Mouse (Mus musculus): ENCODE measurements at regions not wholly inside any gene's neighbourhood (a gene's known extent, or its start where the extent isn't known, plus 50 kb on each side); places are given as distances from the start of the nearest gene placed in this dataset.
A peak's percentile ranks its signal among the peaks of the same experiment; 100 is the strongest.
"Not testable (repeated sequence)": the region's sequence is repeated elsewhere in the genome, so short reads cannot be mapped to it uniquely, and the experiment has no call there.

DNA sequence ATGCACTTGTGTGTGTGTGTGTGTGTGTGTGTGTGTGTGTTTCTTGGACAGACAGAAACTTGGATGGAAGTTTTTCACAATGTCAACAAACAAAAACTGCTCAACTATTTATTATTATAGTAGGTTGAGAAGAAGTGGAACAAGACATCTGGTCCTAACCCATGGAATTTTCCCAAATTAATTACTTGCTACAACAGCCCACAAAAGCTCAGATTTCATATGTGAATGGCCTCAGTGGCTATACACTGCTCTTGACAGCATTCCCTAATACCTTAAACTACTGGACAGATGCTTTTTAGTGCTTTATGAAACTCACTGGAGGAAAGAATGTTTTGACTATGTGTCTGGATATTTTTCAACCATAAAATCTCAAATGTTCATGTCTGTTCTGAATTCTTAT is 2009.5 kb upstream of the Pcdh17 start:
- Histone ChIP-seq H3K27me3 (ENCODE audit: control insufficient read depth, insufficient read depth, low read length) (no peaks in the 10 kb centered on the region), H3K36me3 (ENCODE audit: control insufficient read depth, insufficient read depth, low read length) (no peaks in the 10 kb centered on the region), H3K9ac (ENCODE audit: low read depth, low read length, severe bottlenecking) (no peak overlapping the region), H3K4me2 (replicated peaks; ENCODE audit: low read depth, low read length, severe bottlenecking) (no peak overlapping the region), H3K9me3 (ENCODE audit: control insufficient read depth, low read length) (no peaks in the 10 kb centered on the region), H3K4me3 (replicated peaks; ENCODE audit: low read length) (no peak overlapping the region), H3K4me1 (ENCODE audit: control insufficient read depth, insufficient read depth, low read length) (no peaks in the 10 kb centered on the region), H3K27ac (replicated peaks; ENCODE audit: low read depth, low read length) (no peak overlapping the region)
- no peak for TF ChIP-seq POLR2A (IDR thresholded peaks at IDR 0.05; ENCODE audit: borderline replicate concordance, extremely low read depth, insufficient read depth, insufficient read length)
- 0 out of 2 replicates have a peak, but pooled peaks have one; percentile 67 for ATAC-seq (ENCODE audit: low FRiP score, low read depth)
- peak; percentile 37 for DNase-seq (ENCODE audit: low spot score)

DNA sequence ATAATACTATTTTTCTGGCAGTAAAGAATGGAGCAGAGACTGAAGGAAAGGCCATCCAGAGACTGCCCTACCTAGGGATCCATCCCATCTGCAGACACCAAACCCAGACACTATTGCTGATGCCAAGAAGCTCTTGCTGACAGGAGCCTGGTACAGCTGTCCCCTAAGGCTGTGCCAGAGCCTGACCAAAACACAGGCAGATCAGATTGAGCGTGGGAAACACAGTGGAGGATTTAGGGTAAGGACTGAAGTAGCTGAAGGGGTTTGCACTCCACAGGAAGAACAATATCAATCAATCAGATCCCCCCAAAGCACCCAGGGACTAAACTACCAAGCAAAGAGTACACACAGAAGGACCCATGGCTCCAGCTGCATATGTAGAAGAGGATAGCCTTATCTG is 1994.5 kb upstream of the Pcdh17 start:
- ATAC-seq (ENCODE audit: low FRiP score, low read depth); DNase-seq (ENCODE audit: low spot score): not testable (repeated sequence)
- WGBS, result 53% methylated on average over 1 of the region's 1 CpGs

DNA sequence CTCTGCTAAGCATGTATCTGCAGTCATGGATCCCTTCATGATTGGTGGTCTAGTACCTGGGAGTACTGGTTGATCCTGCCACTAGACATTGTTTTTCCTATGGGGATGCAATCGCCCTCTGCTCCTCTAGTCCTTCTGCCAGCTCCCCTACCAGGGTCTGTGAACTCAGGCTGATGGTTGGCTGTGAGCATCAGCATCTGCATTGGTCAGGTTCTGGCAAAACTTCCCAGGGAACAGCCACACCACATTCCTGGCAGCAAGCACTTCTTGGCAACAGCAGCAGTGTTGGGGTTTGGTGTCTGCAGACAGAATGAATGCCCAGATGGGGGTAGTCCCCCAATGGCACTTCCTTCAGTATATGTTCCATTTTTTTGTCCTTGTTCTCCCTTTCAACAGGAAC is 1989.9 kb upstream of the Pcdh17 start:
- ATAC-seq (ENCODE audit: low FRiP score, low read depth) (no peak), DNase-seq (ENCODE audit: low spot score) (no peak)
- no peak overlapping the region for H3K4me3 ChIP-seq (replicated peaks; ENCODE audit: low read length)
- no peaks in the 10 kb centered on the region for H3K9me3 ChIP-seq (ENCODE audit: control insufficient read depth, low read length)
- H3K27ac ChIP-seq (replicated peaks; ENCODE audit: low read depth, low read length), result no peak overlapping the region
- no peaks in the 10 kb centered on the region for H3K4me1 ChIP-seq (ENCODE audit: control insufficient read depth, insufficient read depth, low read length)
- TF ChIP-seq POLR2A (IDR thresholded peaks at IDR 0.05; ENCODE audit: borderline replicate concordance, extremely low read depth, insufficient read depth, insufficient read length), result no peak
- H3K9ac ChIP-seq (ENCODE audit: low read depth, low read length, severe bottlenecking), result no peak overlapping the region
- no peaks in the 10 kb centered on the region for H3K36me3 ChIP-seq (ENCODE audit: control insufficient read depth, insufficient read depth, low read length)
- no peaks in the 10 kb centered on the region for H3K27me3 ChIP-seq (ENCODE audit: control insufficient read depth, insufficient read depth, low read length)
- no peak overlapping the region for H3K4me2 ChIP-seq (replicated peaks; ENCODE audit: low read depth, low read length, severe bottlenecking)
- WGBS, result 59% methylated on average over 1 of the region's 1 CpGs

More for the DNA sequence above, 1994.5 kb upstream of the Pcdh17 start:
- not testable (repeated sequence) for H3K36me3 ChIP-seq (ENCODE audit: control insufficient read depth, insufficient read depth, low read length); H3K4me1 ChIP-seq (ENCODE audit: control insufficient read depth, insufficient read depth, low read length); H3K27ac ChIP-seq (replicated peaks; ENCODE audit: low read depth, low read length); H3K27me3 ChIP-seq (ENCODE audit: control insufficient read depth, insufficient read depth, low read length); H3K9ac ChIP-seq (ENCODE audit: low read depth, low read length, severe bottlenecking); H3K4me3 ChIP-seq (replicated peaks; ENCODE audit: low read length); H3K9me3 ChIP-seq (ENCODE audit: control insufficient read depth, low read length); H3K4me2 ChIP-seq (replicated peaks; ENCODE audit: low read depth, low read length, severe bottlenecking)

DNA sequence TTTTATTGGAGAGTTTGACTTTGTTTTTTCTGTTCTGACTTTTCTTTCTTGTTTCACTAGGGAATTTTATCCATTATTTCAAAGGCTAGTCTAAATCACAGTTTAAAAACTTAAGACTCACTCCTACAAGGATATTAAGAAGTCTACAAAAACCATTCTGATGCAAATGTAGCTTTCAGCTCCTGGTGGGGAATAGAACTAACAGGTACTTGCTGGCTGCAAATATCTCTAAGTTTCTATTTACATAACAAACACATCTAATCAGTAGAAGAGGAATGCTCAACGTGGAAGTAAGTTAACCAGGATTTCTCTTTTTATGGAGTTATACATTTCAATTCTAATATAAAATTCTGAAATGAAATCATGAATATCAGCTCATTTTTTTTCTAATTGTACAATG is 1976.7 kb upstream of the Pcdh17 start:
- ATAC-seq (ENCODE audit: low FRiP score, low read depth) (no peak), DNase-seq (ENCODE audit: low spot score) (no peak)
- H3K27me3 ChIP-seq (ENCODE audit: control insufficient read depth, insufficient read depth, low read length), result no peaks in the 10 kb centered on the region
- H3K4me3 ChIP-seq (replicated peaks; ENCODE audit: low read length), result no peak overlapping the region
- WGBS, result 14% methylated on average over 1 of the region's 1 CpGs
- H3K27ac ChIP-seq (replicated peaks; ENCODE audit: low read depth, low read length), result no peak overlapping the region
- H3K9ac ChIP-seq (ENCODE audit: low read depth, low read length, severe bottlenecking), result no peak overlapping the region
- no peak overlapping the region for H3K4me2 ChIP-seq (replicated peaks; ENCODE audit: low read depth, low read length, severe bottlenecking)
- no peak for TF ChIP-seq POLR2A (IDR thresholded peaks at IDR 0.05; ENCODE audit: borderline replicate concordance, extremely low read depth, insufficient read depth, insufficient read length)
- H3K9me3 ChIP-seq (ENCODE audit: control insufficient read depth, low read length), result no peaks in the 10 kb centered on the region
- no peaks in the 10 kb centered on the region for H3K36me3 ChIP-seq (ENCODE audit: control insufficient read depth, insufficient read depth, low read length)
- H3K4me1 ChIP-seq (ENCODE audit: control insufficient read depth, insufficient read depth, low read length), result no peaks in the 10 kb centered on the region
